Mouse (Mus musculus) olfactory bulb, adult 2 months (tissue): ENCODE data around the gene Iqgap2.

ENCODE experiments used
- CTCF ChIP-seq: fragments of 200-500 bp; IDR thresholded peaks from 2 replicates; pipeline ENCODE4 v1.5.1; 2012; ENCODE audit warnings: low read depth, mild to moderate bottlenecking, low read length, moderate library complexity; ENCODE audit not compliant: insufficient read depth
- POLR2A ChIP-seq: fragments of 200-500 bp; IDR thresholded peaks from 2 replicates; pipeline ENCODE4 v1.6.1; 2012; ENCODE audit warnings: mild to moderate bottlenecking, low read depth, low read length, moderate library complexity; ENCODE audit not compliant: insufficient read depth

- no peak for TF ChIP-seq CTCF
- no peak for TF ChIP-seq POLR2A
Observed at GRCm38 (mm10) chr13:95591606-95592005, 300.1 kb downstream of the Iqgap2 start.
